Mouse (Mus musculus) ovary, adult 18-20 months (tissue): Measurements from ENCODE around the gene Hsd17b14.

Experiments
- DNase-seq: peaks from one replicate; pipeline ENCODE4 v3.0.0; 2022; ENCODE audit warnings: low spot score, mixed read lengths

Hsd17b14 gene

DNA sequence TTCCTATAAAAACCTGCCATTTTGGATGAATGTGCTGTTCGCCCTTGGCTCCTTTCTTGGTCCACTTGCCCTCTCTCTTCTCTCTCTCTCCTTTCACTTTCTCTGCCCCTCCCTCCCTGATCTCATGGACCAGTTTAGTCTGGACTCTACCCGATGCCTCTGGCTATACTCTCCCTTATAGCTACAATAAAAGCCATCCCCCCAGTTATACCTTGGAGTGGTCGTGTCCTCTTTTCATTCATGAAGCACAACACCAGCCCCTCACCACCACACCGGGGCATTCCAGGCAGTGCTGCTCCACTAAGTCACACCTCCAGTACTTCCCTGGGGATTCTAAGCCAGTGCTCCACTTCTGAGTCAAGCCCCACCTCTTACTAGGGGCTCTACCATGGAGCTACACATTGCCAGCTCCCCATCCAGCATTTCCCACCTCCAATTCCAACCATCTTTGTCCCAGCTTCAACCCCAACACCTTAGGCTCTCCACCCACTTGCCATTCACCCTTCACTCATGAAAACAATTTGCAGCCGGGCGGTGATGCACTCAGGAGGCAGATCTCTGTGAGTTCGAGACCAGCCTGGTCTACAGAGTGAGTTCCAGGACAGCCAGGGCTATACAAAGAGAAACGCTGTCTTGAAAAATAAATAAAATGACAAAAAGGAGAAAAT, 12.6 kb downstream of the Hsd17b14 start:
- no peak for DNase-seq

DNA sequence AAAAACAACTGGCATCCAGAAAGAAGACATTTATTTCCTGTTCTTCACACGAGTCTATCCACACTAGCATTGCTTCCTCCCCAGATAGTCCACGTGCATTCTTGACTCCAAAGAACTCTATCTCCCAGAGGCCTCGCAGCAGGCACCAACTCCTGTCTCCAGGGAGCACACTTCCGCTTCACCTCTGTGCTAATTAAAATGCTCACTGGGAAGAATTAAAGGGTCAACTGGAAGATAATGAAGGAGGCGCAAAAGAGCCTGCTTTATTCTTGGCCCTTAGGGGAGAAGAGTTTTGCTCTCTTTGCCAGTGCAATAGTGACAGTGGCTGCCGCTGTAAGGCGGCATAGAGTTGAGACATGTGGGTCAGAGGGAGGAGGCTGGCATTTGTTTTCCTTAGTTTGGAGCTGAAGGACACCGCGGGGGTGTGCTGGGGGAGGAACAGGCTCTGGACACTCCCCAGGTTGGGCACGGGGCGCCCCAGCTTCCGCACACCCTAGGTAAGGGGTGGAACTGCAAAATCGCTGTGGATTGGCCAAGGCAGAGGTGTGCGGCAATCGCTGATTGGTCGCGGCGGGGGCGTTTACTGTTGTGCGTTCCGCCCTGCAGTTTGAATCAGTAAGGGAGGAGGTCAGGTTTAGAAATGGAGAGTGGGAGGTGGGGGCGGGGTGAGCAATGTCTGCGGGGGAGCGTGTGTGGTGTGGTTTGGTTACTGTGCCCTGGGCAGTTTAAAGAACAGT, 13.3 kb downstream of the Hsd17b14 start:
- peak; percentile 97 for DNase-seq

DNA sequence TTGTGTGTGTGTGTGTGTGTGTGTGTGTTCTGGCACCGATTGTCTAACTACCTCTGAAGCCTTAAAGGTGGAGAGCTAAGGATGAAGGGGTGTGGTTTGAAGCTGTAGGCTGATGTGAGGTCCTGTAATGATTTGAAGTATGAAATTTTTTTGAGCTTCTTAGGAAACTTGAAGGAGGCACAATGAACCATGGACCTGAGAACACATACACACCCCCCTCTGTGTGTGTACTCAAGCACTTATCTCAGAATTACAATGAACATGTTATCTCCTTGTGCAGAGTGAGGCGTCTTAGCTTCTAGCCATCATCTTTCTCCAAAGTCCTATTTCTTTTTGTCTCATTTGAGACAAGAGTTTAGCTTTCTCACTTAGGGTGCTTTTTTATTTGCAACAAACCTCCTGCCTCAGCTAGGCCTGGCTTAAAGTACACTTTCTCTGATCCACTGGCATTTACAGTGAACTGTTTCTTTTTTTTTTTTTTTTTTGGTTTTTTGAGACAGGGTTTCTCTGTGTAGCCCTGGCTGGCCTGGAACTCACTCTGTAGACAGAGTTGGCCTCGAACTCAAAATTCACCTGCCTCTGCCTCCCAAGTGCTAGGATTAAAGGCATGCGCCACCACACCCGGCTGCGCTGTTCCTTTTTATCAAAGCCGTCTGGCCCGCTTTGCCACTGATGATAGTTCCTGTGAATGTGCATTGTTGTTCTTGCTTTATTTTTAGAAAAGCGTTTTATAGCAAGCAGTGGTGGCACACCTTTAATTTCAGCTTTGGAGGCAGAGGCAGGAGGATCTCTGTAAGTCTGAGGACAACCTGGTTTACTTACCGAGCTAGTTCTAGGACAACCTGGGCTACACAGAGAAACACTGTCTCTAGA, 14.1 kb downstream of the Hsd17b14 start:
- no peak for DNase-seq

DNA sequence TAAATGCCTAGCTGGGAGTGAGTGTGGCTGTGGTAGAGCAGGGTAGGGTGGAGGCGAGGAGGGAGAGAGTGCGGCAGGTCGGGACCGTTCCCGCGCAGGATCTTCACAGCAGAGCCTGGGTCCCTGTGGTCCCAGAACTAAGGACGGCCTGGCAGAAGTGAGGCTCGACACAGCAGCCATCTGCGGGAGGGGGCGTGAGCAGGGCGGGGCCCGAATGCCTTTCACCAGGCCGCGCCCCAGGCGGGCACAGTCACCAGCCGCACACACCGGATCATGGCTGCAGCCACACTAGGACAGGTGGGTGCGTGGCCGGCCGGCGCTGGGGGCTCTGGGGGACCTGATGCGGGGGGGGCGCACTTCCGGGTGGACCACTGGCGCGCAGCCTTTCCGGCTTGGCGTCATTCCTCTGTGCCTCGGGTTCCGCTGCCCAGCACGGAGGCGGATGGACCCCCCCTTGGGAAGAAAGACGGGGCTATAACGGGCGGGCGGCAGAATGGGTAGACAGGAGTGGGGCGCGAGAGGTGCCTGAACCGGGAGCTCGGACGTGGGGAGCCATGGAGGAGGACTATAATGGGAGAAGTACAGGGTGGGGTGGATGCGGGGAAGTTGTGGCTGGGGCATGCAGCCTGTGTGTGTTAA, 15.5 kb downstream of the Hsd17b14 start, which contains the start of gene Bcat2:
Gene Bcat2 (plus strand): TSS at position 51 of the 639 bp plus-strand sequence.
- DNase-seq = peak; percentile 73

DNA sequence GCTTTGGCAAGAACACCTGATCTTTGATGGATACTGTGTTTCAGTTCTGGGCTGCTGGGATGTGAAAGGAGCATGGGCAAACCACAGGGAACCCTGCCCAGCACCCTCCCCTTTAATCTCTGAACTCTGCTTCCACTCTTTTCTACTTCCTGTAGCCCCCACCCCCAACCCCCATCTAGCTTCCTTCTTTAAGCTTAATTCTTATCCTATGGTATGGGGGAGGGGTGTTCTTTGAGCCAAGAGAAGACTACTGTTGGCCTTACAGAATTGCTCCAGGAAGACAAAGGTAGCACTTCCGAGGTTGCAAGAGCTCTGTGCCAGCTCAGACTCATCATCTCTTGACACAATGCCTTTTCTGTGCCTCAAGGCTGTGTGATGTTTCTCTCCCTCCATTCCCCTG, 17.3 kb downstream of the Hsd17b14 start:
- DNase-seq = no peak

DNA sequence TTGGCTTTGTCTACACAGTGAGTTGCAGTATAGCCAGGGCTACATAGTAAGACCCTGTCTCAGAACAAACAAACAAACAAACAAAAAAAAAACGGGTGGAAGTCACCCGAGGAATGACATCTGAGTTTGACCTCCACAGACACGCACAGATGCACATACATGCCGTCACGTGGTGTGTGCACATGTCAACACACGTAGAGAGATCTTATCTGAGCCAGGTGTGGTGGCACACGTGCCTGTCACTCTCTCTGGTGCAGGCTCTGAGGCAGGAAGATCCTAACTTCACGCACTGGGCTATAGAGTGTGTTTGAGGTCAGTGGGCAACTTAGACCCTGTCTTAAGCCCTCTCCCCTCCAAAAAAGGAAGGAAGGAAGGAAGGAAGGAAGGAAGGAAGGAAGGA, 19.3 kb downstream of the Hsd17b14 start:
- no peak for DNase-seq

DNA sequence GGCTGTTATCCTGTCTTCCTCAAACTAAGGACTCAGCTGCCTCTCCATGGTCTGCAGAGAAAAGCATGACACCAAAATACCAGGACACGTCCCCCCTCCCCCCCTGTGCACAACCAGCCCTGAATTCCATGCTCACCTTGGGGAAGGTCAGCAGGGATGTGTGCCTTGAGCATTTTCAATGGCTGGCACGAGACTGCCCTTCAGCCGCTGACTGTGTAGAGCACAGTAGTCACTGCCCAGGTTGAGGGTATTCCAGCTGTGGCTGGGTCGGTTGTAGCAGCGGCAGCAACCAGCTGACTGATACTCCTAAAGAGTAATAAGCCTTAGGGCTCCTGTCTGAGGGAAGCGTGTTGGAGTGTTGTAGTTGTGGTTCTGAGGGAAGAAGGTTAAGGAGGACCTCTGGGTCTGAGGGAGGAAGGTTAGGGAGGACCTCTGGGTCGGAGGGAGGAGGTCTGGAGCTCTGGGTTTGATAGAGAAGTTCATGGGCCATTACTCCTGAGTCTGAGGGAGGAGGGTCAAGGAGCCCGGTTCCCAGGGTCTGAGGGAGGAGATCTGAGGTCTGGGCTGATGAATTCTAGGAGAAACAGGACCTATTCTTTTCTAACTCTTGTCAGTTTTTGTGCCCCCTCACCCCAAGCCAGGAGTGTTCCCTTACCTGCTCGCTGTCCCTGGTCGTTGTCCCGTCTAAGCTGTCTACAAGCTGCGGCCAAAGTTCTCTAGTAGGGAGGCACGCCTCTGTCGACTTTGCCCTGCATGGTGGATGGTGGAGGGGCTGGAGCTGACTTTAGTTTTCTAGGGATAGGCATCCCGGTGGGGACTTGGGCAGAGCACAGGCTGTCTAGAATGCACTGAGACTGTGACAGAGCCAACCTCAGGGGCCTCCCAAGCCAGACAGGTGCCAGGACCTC, 20.0 kb downstream of the Hsd17b14 start:
- DNase-seq = no peak

DNA sequence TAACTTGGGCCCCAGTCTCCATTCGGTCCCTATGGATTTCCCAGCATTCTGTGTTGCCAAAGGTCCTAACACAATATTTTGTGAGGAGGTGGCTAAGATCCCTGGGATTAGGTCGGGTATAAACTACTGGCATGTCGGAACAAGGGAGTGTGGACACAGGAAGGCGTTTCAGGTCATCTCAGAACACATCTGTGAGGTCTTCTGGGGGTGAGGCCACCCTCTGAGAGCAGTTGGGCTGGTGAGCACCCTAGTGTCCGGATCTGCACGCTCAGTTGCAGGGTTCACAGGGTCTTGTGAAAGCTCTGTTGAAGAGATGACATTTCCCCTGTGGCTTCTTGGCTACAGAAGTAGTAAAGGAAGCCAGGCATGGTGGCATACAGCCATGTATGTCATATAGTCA, 31.2 kb downstream of the Hsd17b14 start:
- no peak for DNase-seq

DNA sequence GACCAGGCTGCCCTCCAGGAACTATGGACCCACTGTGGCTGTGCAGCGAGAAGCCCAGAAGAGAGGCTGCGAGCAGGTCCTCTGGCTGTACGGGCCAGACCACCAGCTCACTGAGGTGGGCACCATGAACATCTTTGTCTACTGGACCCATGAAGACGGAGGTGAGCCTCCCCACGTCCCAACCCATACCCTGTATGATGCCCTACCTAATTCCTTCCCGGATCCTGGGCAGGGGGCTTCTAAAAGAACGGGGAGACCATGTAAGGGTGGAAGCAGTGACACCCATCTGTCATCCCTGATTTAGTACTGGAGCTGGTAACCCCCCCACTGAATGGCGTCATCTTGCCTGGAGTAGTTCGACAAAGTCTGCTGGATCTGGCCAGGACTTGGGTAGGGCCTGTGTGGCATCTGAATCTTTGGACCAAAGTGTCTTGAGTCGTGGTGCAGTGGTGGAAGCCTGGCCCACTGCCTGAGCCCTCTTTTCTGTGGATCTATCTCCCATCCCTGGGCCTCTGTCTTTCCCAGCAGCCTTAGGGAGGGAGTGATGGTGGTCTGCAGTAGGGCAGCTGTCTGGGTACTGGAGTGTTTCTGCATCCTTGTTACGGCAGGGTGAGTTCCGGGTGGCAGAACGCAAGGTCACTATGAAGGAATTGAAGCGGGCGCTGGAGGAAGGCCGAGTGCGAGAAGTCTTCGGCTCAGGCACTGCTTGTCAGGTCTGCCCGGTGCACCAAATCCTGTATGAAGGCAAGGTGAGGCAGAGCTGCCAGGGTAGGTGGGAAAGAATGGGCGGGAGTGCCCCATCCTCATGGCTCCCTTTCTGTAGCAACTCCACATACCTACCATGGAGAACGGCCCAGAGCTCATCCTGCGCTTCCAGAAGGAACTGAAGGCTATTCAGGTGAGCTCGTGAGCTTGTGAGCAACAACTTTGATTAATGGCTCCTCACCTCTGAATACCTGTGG, 33.2 kb downstream of the Hsd17b14 start:
- no peak for DNase-seq

DNA sequence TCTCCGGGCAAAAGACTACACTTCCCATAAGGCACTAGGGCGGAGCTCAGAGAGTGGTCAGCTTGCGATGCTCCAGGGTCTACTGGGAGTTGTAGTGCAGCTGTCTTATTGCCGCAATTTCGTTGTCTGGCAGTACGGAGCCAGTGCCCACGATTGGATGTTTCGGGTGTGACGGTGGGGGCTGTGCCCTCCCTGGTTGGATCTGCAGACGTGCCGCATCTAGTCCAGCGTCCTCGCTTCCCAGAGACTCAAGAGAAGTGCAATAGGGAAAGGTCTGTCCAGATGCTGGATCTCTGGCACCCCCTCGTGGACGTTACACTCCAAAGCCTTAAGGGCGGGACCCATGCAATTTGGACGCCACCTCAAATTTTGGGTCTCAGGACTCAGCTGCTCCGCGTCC, 34.5 kb downstream of the Hsd17b14 start:
- DNase-seq = peak; percentile 94

DNA sequence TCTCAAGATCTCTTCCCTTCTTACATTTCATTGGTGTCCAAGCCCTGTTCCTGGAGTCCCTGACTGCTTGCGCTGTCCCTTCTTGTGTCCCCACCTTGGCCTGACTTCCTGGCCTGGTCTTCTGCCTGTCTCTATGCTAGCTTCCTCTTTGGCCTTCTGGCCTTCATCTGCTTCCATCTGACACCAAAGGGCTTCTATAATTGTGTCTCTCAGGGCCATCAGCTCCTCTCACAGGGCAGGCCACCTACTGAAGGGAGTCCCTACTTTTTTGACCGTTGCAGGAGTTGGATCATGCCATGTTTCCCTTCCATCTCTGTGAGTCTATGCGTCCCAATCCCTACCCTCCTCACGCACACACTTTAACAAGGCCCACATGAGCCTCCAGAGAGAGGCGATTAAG, 35.2 kb downstream of the Hsd17b14 start:
- DNase-seq = no peak

DNA sequence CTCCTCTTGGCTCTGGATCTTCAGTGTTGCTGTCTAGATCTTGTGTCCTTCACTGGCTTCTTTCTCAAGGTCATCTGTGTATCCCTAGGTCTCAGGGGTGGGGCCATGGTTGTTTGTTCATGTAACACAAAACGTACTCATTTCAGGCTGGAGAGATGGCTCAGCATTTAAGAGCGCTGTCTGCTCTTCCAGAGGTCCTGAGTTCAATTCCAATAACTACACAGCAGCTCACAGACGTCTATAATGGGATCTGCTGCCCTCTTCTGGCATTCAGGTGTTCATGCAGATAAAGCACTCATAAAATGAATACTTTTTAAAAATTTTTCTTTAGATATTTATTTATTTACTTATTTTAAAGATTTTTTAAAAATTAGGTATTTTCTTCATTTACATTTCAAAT, 36.2 kb downstream of the Hsd17b14 start:
- no peak for DNase-seq

DNA sequence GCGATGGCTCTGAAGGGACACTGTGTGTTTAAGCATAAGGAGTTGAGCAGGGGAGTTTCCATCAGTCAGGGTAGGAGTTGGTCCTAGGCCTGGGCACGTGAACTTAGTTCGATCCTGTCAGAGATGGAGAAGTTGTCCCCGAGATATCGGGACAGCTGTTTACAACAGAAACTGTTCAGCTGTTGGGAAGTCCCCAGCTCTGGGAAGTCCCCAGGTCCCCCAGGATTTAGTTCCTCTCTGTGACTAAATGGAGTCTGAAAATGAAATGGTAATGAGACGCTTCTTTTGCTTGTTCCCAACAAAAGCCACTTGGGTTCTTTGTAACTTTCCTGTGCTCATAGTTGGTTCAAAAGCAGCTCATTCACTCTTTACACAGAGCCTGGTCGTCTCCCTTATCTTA, 37.2 kb downstream of the Hsd17b14 start:
- no peak for DNase-seq

DNA sequence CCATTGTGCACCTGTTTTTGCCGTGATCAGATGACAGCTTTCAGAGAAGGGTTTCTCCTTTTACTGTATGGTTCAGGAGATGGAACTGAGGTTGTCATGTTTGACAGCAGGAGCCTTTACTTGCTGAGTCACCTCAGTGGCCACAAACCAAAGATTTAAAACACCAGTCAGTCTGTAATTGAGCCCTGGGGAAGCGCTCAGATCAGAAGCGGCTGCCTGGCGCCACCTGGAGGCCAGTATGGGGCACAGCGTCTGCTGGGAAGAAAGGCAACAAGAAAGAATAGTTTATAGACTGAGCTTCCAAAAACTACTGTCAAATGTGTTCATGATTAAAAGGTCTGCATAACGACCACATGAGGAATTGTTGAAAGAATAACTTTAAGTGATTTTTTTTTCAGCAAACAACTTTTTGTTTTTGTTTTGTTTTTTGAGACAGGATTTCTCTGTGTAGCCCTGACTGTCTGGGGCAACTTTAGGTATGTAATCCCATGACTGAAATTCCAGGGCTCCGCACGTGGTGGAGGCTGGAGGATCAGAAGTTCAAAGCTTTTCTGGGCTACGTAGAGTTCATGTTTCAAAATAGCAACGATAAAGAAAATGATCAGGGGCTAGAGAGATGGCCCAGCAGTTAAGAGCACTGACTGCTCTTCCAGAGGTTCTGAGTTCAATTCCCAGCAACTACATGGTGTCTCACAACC, 38.6 kb downstream of the Hsd17b14 start:
- no peak for DNase-seq

DNA sequence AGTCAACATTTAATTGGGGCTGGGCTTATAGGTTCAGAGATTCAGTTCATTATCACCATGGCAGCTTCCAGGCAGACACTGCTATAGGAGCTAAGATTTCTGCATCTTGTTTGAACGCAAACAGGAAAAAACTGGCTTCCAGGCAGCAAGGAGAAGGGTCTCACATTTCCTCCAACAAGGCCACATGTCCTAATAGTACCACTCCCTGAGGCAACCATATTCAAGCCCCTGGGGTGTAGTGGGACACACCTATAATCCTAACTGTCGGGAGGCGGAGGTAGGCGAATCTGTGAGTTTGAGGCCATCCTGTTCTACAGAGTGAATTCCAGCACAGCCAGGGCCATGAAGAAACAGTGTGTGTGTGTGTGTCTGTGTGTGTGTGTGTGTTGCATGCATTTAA, 40.5 kb downstream of the Hsd17b14 start:
- DNase-seq = no peak

DNA sequence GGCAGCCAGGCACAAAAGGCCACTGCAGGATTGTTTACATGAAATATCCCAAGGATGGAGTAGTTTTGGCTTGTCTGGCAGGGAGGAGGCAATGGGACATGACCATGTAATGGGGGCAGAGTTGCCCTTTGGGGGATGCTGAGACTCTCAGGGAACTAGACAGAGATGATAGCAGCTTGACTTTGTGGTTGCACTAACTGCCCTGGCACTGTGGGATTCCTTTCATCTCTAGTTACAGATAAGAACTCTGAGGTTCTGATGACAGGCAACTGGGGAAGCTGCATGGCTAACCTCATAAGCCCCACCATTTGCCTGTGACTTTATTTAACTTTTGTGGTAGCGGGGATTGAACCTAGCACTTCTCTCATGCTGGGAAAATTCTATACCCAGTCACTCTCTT, 41.4 kb downstream of the Hsd17b14 start:
- no peak for DNase-seq

DNA sequence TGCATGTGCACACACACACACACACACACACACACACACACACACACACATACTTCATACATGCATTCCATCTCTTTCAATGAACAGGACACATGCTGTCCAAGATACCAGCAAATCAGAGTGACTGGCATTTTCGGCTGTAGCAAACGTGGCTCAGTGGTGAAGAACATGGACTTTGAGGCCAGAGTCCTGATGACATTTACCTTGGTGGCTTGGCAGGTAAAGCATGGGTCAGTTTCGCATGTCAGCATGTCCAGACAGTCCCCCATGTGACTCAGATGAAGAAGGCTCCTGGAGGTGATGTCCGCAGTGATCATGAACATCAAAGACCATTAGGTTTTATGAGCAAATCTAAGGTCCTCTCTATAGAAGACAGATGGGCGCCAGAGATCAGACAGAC, 42.3 kb downstream of the Hsd17b14 start:
- no peak for DNase-seq

DNA sequence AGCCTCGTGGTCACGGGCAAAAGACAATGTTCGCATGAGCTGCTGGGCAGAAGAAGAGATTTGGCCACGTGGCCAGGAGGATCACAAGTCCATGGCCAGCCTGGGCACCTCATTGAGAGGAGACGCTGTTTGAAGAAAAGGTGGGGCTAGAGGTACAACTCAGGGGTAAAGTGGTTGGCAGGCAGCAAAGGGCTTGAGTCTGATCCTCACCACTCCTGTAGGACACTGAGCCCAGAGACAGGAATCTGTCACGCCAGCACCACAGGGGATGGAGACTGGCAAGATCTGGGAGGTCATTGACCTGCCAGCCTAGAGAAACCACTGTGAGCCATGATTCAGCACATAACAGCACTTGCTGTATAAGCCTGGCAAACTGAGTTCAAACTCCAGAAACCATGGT, 42.8 kb downstream of the Hsd17b14 start:
- no peak for DNase-seq
